Mouse (Mus musculus) heart, adult 8-10 months (tissue): ENCODE measurements around the gene Commd8. TPM values are rescaled to one million over a fixed set of nuclear protein-coding genes. Genes with fewer than 3 reads are reported as not detected.
"Not testable (repeated sequence)": the region's sequence is repeated elsewhere in the genome, so short reads cannot be mapped to it uniquely, and the experiment has no call there.

ENCODE experiments used
- DNase-seq: peaks from one replicate; pipeline ENCODE4 v3.0.0; 2022; ENCODE audit warnings: low spot score
- total RNA-seq, 4 experiments: library from RNA; stranded (reverse); gene quantifications; 2 replicates each; pipeline ENCODE4 v1.2.4; 2022

Commd8 gene
- total RNA-seq, 4 experiments from 2014 or later, result 40.5 to 44.6 (median 42.2) TPM

DNA sequence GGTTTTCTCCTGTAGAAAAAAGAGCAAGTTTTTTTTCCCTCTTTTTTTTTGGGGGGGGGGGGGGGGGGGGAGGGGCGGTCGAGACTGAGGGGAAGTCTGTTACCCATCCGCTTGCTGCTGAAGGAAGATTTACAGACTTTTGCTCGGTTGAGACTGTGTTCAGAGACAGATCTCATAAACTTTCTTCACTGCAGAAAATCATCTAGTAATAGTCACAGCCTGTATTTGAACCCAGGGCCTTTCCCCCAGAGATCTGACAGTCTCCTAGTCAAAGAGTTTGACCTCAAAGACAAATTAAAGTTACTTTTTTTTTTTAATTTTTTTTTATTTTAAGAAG lies 264 bp upstream of the Commd8 start:
- DNase-seq, result no peak

- no peak for DNase-seq
Measured at GRCm38 (mm10) chr5:72164386-72164785, 3.6 kb downstream of the Commd8 start.

DNA sequence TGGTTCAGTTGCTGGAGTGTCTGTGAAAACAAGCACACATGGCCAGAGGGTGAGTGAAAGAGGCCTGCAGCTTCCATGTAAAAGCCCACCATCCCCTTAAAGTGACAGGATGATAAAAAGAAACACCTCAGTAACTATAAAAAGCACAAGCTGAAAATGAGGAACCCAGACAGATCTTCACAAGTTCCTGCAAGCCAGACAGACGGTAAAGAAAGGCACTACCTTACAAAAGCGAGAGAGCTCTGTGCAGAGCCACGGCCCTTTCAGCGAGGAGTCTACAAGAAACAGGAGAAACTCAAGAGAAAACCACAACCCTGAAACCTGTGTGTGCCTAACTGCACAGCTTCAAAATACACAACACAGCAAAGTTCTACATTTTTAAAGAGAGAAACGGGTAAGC lies 5.1 kb downstream of the Commd8 start:
- DNase-seq, result no peak

- no peak for DNase-seq
Measured at GRCm38 (mm10) chr5:72160781-72161485, 7.1 kb downstream of the Commd8 start.

DNA sequence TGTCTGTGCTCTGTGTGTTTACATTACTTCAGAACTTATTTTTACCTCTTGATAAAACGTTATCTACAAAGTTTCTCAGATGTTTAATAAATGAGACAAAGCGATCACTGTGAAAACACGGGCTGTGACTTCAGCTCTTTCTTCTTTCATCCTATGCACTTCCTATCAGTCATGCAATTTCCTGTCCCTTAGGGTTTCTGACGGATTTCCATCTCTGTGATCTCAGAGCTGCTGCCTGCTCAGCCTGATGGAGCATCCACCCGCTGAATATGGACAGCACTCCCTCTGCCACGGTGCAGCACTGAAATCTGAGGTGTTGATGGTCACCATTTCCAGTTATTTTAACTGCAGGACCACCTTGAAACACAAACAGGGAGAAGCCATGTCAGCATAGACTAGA lies 8.5 kb downstream of the Commd8 start:
- DNase-seq, result no peak

DNA sequence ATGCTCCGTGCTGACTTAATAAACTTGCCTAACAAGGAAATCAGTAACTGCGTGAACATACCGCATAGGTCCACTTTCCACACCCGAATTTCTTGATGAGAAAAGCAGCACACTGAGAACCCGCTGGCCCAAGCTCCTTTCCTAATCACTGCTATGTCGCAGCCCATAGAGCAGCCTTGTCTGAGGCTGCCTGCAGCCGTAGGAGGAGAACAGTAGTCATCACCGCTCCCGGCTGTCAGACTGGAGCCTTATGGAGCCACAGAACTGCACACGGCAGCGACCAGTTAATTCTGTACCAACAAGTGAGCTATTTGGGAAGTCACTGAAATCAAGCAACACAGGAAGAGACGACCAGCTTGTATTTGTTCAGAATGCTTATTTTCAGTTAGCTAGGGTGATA lies 9.3 kb downstream of the Commd8 start:
- no peak for DNase-seq

DNA sequence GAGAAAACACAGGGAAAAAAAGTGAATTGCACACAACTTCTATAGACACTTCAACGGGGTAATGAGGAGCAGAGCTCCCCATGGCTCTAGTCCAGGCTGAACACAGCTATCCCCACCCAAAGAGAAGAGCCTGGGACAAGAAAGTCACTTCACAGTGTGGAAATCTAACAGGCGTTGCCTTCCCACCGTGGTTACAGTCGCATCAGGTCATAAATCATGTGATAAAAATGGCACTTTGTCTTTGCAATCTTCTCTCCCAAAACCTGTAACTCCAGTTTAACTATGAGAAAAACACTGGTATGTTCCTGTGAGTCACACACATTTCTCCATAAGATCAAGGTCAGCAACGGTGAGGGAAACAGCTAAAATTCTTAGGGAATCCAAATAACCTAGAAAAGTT lies 11.4 kb downstream of the Commd8 start:
- no peak for DNase-seq

- not testable (repeated sequence) for DNase-seq
Measured at GRCm38 (mm10) chr5:72155686-72156085, 12.3 kb downstream of the Commd8 start.

DNA sequence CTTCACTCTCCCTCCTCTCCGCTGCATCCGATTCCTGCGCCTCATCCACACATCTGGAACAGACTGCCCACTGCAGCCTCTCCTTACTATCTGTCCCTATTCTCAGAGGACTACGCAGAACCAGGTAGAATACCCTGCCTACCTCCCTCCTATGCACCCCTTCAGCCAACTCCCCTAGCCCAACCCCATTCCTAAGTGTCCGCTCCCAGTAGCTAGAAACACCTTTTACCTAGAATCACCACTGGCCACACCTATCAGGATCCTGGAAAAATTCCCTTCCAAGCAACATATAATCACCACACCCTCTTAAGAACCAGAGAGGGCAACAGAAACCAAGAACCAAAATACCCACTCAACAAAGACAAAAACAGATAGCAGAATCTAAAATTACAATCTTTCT lies 17.1 kb downstream of the Commd8 start:
- DNase-seq, result no peak

DNA sequence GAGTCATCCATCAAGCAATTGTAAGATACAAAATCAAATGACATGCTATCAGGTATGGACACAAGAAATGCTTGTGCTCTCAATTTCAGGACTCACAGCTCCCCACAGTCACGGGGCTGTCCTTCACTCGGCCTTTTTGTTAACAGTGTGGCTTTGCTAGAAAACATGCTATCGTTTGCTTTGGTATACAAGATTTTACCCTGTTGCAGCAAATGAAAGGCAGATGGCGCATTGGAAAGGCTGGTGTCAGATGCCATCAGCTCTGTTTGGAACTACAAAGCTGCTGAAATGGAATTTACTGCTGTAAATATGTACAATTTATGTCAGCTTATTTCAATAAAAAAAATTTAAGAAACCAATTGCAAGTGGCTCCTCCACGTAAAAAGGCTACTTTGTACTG lies 19.3 kb downstream of the Commd8 start:
- DNase-seq, result no peak

- DNase-seq, result no peak
Measured at GRCm38 (mm10) chr5:72139619-72140018, 28.4 kb downstream of the Commd8 start.

DNA sequence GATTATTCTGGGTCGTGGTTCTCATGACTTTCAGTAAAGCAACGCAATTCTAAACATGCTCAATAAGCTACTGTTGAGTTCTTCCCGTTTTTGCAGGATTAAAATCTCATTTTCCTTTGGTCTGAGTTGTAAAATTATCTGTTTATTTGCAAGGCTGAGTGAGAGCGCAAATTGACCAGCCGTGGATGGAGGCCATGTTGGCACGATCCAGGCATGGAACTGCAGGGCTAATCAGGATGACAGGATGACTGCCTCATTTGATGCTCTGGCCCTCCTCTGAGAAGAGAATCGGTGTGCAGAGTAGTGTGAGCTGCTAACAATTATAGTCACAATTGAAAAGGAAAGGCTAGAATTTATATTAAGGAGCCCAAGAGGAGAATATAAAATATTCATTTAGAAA lies 29.7 kb downstream of the Commd8 start:
- DNase-seq, result no peak

- no peak for DNase-seq
Measured at GRCm38 (mm10) chr5:72133906-72134305, 34.1 kb downstream of the Commd8 start.

DNA sequence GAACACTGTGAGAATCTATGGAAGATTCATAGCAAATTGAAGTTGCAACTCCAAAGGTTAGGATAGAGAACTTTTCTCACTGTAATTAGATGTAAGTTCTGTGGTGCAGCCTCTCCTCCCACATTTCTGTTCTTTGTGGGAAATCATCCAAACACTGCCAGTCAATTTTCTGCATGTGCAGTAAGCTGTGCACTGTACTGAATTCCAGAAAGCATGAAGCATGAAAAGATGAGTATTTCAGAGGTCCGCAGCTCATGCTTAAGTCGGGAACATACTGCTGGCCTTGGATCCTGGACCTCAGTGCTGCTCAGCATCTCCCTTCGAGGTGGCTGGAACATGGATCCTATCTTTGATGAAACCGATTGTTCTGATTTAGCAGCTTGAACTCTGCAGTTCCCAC lies 41.3 kb downstream of the Commd8 start:
- DNase-seq, result no peak

DNA sequence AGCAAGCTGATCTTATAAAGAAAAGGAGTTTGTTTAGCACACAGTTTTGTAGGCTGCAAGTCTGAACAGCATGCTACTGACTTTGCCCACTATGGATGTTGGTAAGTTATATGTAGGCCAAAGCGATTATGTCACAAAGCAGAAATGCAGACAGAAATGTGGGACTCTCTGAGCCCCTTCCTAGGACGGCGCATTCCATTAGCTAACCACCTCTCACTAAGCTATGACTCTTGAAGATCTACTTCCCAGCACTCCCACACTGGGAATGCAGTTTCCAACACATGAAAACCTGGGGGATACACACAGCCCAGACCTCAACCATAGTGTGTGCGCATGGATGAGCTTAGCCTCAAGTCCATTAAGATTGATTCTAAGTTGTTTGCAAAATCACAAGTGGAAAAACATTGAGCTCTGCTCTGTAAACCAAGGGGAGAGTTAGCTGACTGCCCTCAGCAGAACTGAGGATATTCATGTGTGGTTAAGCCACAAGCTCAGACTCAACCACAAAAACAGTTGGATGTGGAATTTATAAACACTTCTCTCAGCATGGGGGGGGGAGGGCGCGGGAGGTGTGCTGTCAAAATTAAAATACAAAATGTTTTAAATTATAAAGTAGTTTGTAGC lies 45.5 kb downstream of the Commd8 start:
- DNase-seq, result no peak
